In genomic region chr13:64018586-64019141, GRCm38 (mm10) we compare ENCODE assay signal across 21 mouse cellular contexts.
DNase-seq lines count a peak whose midpoint lies in the region; ATAC-seq and TF ChIP-seq lines count a peak whose summit lies in the region.
"Had no signal": no experiment of that assay in that cellular context is flagged by ENCODE, and none has a peak within 500 bp of the region (broad histone marks: within the 10 kb centered on the region; RNA-seq: fewer than 3 reads in every experiment).

No protein-coding gene starts in this region.

- no peak for TF ChIP-seq POLR2A in heart, adult 2 months (IDR thresholded peaks at IDR 0.05; ENCODE audit: insufficient read depth, low read depth, low read length)

- no peaks in the 10 kb centered on the region for H3K27me3 ChIP-seq in heart, adult 2 months (ENCODE audit: control insufficient read depth, insufficient read depth, low read length)
- H3K27me3 ChIP-seq in lung, embryonic 15.5 days = no peaks in the 10 kb centered on the region
- H3K27me3 ChIP-seq in liver, postnatal 0 days (ENCODE audit: insufficient read depth, low read length) = no peaks in the 10 kb centered on the region
- H3K27me3 ChIP-seq: neural tube, embryonic 13.5 days had no signal

- 82% methylated on average over 10 of the region's 10 CpGs for WGBS in heart, adult 2 months
- WGBS in lung, embryonic 15.5 days = 52% methylated on average over 10 of the region's 10 CpGs
- WGBS in liver, postnatal 0 days (ENCODE audit: insufficient replicate concordance) = 78% methylated on average over 10 of the region's 10 CpGs

- H3K4me1 ChIP-seq in heart, adult 2 months (ENCODE audit: control insufficient read depth, insufficient read depth, low read length) = no peaks in the 10 kb centered on the region
- H3K4me1 ChIP-seq in lung, embryonic 15.5 days = peaks cover 50% of the 10 kb centered on the region
- H3K4me1 ChIP-seq in liver, postnatal 0 days (ENCODE audit: insufficient read depth) = no peaks in the 10 kb centered on the region

- H3K36me3 ChIP-seq in heart, adult 2 months (ENCODE audit: control insufficient read depth, insufficient read depth, low read length) = no peaks in the 10 kb centered on the region
- H3K36me3 ChIP-seq in lung, embryonic 15.5 days = no peaks in the 10 kb centered on the region
- no peaks in the 10 kb centered on the region for H3K36me3 ChIP-seq in liver, postnatal 0 days (replicated peaks; ENCODE audit: insufficient read depth, low read length)
- H3K36me3 ChIP-seq: G1E; midbrain, embryonic 10.5 days; neural tube, embryonic 13.5 days had no signal

- H3K4me2 ChIP-seq in lung, embryonic 15.5 days = no peak overlapping the region
- H3K4me2 ChIP-seq in liver, postnatal 0 days (ENCODE audit: low read depth, low read length) = no peak overlapping the region
- H3K4me2 ChIP-seq: heart, embryonic 11.5 days; hindbrain, embryonic 14.5 days; liver, embryonic 11.5 days; neural tube, embryonic 13.5 days had no signal

- H3K9ac ChIP-seq in heart, adult 2 months (ENCODE audit: low read depth, low read length) = no peak overlapping the region
- no peak overlapping the region for H3K9ac ChIP-seq in lung, embryonic 15.5 days
- no peak overlapping the region for H3K9ac ChIP-seq in liver, postnatal 0 days (replicated peaks)
- H3K9ac ChIP-seq: hindbrain, embryonic 14.5 days; neural tube, embryonic 13.5 days had no signal

- no peak for ATAC-seq in lung, embryonic 15.5 days (ENCODE audit: borderline replicate concordance, extremely low read depth, low FRiP score, low TSS enrichment)
- ATAC-seq in granulocyte monocyte progenitor cell, adult 5-6 weeks (replicated peaks; ENCODE audit: poor library complexity, severe bottlenecking) = peak; percentile 30; the same call in 1 of the 2 replicates
- ATAC-seq in liver, postnatal 0 days = no peak
- ATAC-seq: CD4-positive, CD25-positive, alpha-beta regulatory T cell, adult 4 months had no signal

- H3K4me3 ChIP-seq in heart, adult 2 months = no peak overlapping the region
- no peak overlapping the region for H3K4me3 ChIP-seq in lung, embryonic 15.5 days
- no peak overlapping the region for H3K4me3 ChIP-seq in liver, postnatal 0 days (ENCODE audit: low read depth, low read length)
- H3K4me3 ChIP-seq: midbrain, embryonic 10.5 days; neural tube, embryonic 13.5 days had no signal

- no peak for TF ChIP-seq CTCF in heart, adult 2 months (IDR thresholded peaks at IDR 0.05)
- no peak for TF ChIP-seq CTCF in liver, postnatal 0 days (IDR thresholded peaks at IDR 0.05; ENCODE audit: low read depth)

- H3K79me2 ChIP-seq in heart, adult 2 months (replicated peaks; ENCODE audit: control insufficient read depth, insufficient read depth, low read length) = no peaks in the 10 kb centered on the region

- H3K9me3 ChIP-seq in lung, embryonic 15.5 days = no peaks in the 10 kb centered on the region
- H3K9me3 ChIP-seq in liver, postnatal 0 days (ENCODE audit: low read length) = no peaks in the 10 kb centered on the region
- H3K9me3 ChIP-seq: G1E; midbrain, embryonic 10.5 days; neural tube, embryonic 13.5 days had no signal

- intact Hi-C loops in heart, adult 2 months (cut with DNase I) = no loop called here

- peak; percentile 38 to 63 for DNase-seq in cerebellum, postnatal 10 days
- DNase-seq in cerebellum, adult 9-11 months = no peak
- peak; percentile 89 for DNase-seq in heart, adult 11 months
- DNase-seq in heart, adult 2 months = no peak
- DNase-seq in lung, postnatal 36 days = no peak
- no peak for DNase-seq in liver, postnatal 0 days
- DNase-seq: heart, postnatal 14 days; kidney, adult 2 months; kidney, postnatal 25 days; lung, postnatal 4 days; right cerebral cortex, postnatal 4 days; thymus, adult 18-20 months had no signal

- TF ChIP-seq EP300 in heart, adult 2 months (IDR thresholded peaks at IDR 0.05; ENCODE audit: insufficient read depth, low read depth, low read length) = no peak
- TF ChIP-seq EP300 in liver, postnatal 0 days (IDR thresholded peaks at IDR 0.05; ENCODE audit: low read depth) = no peak

- H3K27ac ChIP-seq in heart, adult 2 months = no peak overlapping the region
- H3K27ac ChIP-seq in lung, embryonic 15.5 days = 0 out of 2 replicates have a peak overlapping the region, but pooled peaks have one; percentile 2
- H3K27ac ChIP-seq in liver, postnatal 0 days (ENCODE audit: low read depth) = no peak overlapping the region
- H3K27ac ChIP-seq: hindbrain, embryonic 14.5 days; midbrain, embryonic 10.5 days; neural tube, embryonic 13.5 days had no signal

Comparison
In these comparisons a context has a peak if more than half of its experiments do, and no peak if none do; other contexts are left out.
1. DNase-seq: peak in cerebellum, postnatal 10 days (2 of 2) and heart, adult 11 months (single experiment); none in cerebellum, adult 9-11 months (single experiment), heart, adult 2 months (0 of 2), lung, postnatal 36 days (single experiment) and liver, postnatal 0 days (single experiment).